Comparison of ENCODE assay signal across 16 mouse cellular contexts in genomic region chr16:44029273-44029672, GRCm38 (mm10).
"Had no signal": no experiment of that assay in that cellular context is flagged by ENCODE, and none has a peak within 500 bp of the region (broad histone marks: within the 10 kb centered on the region; RNA-seq: fewer than 3 reads in every experiment).

No protein-coding gene starts in this region.

- H3K27me3 ChIP-seq: kidney, embryonic 15.5 days; limb, embryonic 12.5 days; midbrain, embryonic 15.5 days; neural tube, embryonic 12.5 days had no signal

- H3K4me1 ChIP-seq: midbrain, embryonic 15.5 days; neural tube, embryonic 12.5 days had no signal

- H3K4me2 ChIP-seq: kidney, embryonic 15.5 days; limb, embryonic 12.5 days; midbrain, embryonic 15.5 days; neural tube, embryonic 12.5 days had no signal

- H3K36me3 ChIP-seq: kidney, embryonic 15.5 days; limb, embryonic 12.5 days; midbrain, embryonic 15.5 days; neural tube, embryonic 12.5 days had no signal

- H3K9ac ChIP-seq: kidney, embryonic 15.5 days; limb, embryonic 12.5 days; liver, embryonic 14.5 days; midbrain, embryonic 15.5 days; neural tube, embryonic 12.5 days had no signal

- H3K27ac ChIP-seq: kidney, embryonic 15.5 days; limb, embryonic 12.5 days; liver, embryonic 14.5 days; midbrain, embryonic 15.5 days; neural tube, embryonic 12.5 days; stomach, postnatal 0 days had no signal

- H3K9me3 ChIP-seq: kidney, embryonic 15.5 days; limb, embryonic 12.5 days; midbrain, embryonic 15.5 days; neural tube, embryonic 12.5 days had no signal

- ATAC-seq: lung, postnatal 0 days; midbrain, embryonic 15.5 days had no signal

- DNase-seq: kidney, adult 2 months; kidney, postnatal 25 days; layer of hippocampus, adult 9-11 months; layer of hippocampus, postnatal 36 days; liver; lung, adult 2 months; lung, postnatal 36 days; thymus, adult 18-20 months; thymus, postnatal 14 days had no signal

- H3K4me3 ChIP-seq: kidney, embryonic 15.5 days; limb, embryonic 12.5 days; midbrain, embryonic 15.5 days; neural tube, embryonic 12.5 days had no signal
